ENCODE assay signal across 15 mouse cellular contexts in genomic region chr4:136916359-136917164, GRCm38 (mm10). TPM values are rescaled to one million over a fixed set of nuclear protein-coding genes. Genes with fewer than 3 reads are reported as not detected.
DNase-seq lines count a peak whose midpoint lies in the region; ATAC-seq and TF ChIP-seq lines count a peak whose summit lies in the region.
"Had no signal": no experiment of that assay in that cellular context is flagged by ENCODE, and none has a peak within 500 bp of the region (broad histone marks: within the 10 kb centered on the region; RNA-seq: fewer than 3 reads in every experiment).

No protein-coding gene starts in this region.

- TF ChIP-seq CTCF in brain, embryonic 14.5 days (IDR thresholded peaks at IDR 0.05; ENCODE audit: borderline replicate concordance, extremely low read depth, insufficient read depth, insufficient read length), result no peak

- H3K4me1 ChIP-seq in kidney, embryonic 14.5 days (ENCODE audit: control insufficient read depth, insufficient read depth, low read length), result 0 out of 2 replicates have a peak, but pooled peaks cover 4% of the 10 kb centered on the region
- peaks cover 27% of the 10 kb centered on the region for H3K4me1 ChIP-seq in midbrain, embryonic 14.5 days (ENCODE audit: control insufficient read depth, insufficient read depth, low read length)

- H3K27ac ChIP-seq in kidney, embryonic 14.5 days (ENCODE audit: low read depth, low read length), result no peak overlapping the region
- H3K27ac ChIP-seq in midbrain, embryonic 14.5 days (replicated peaks; ENCODE audit: low read depth, low read length), result peak overlapping the region; percentile 50
- H3K27ac ChIP-seq: heart, embryonic 13.5 days had no signal

- intact Hi-C loops in heart, postnatal 36 days (cut with DNase I), result no loop called here

- no peak overlapping the region for H3K4me3 ChIP-seq in kidney, embryonic 14.5 days (ENCODE audit: low read length)
- no peak overlapping the region for H3K4me3 ChIP-seq in midbrain, embryonic 14.5 days (replicated peaks; ENCODE audit: low read depth, low read length)
- H3K4me3 ChIP-seq: erythroblast, embryonic 14.5 days; heart, embryonic 13.5 days had no signal

- no peak overlapping the region for H3K9ac ChIP-seq in kidney, embryonic 14.5 days (ENCODE audit: low read depth, low read length)
- no peak overlapping the region for H3K9ac ChIP-seq in midbrain, embryonic 14.5 days (replicated peaks; ENCODE audit: low read length)
- H3K9ac ChIP-seq: heart, embryonic 13.5 days had no signal

- no peaks in the 10 kb centered on the region for H3K36me3 ChIP-seq in kidney, embryonic 14.5 days (ENCODE audit: control insufficient read depth, insufficient read depth, low read length)
- no peaks in the 10 kb centered on the region for H3K36me3 ChIP-seq in midbrain, embryonic 14.5 days (ENCODE audit: control insufficient read depth, insufficient read depth, low read length)
- H3K36me3 ChIP-seq: G1E; heart, embryonic 13.5 days had no signal

- H3K9me3 ChIP-seq in kidney, embryonic 14.5 days (ENCODE audit: control insufficient read depth, low read length), result no peaks in the 10 kb centered on the region
- H3K9me3 ChIP-seq in midbrain, embryonic 14.5 days (ENCODE audit: control insufficient read depth, low read length), result no peaks in the 10 kb centered on the region
- H3K9me3 ChIP-seq: G1E; heart, embryonic 13.5 days had no signal

- no peak for TF ChIP-seq POLR2A in brain, embryonic 14.5 days (IDR thresholded peaks at IDR 0.05; ENCODE audit: borderline replicate concordance, extremely low read depth, insufficient read depth, insufficient read length, poor library complexity, severe bottlenecking)

- ATAC-seq in kidney, embryonic 14.5 days (ENCODE audit: low FRiP score, low TSS enrichment), result peak; percentile 14; the same call in 1 of the 2 replicates
- ATAC-seq in midbrain, embryonic 14.5 days (ENCODE audit: low FRiP score, low TSS enrichment), result no peak

- no peak overlapping the region for H3K4me2 ChIP-seq in kidney, embryonic 14.5 days (replicated peaks; ENCODE audit: low read depth, low read length)
- H3K4me2 ChIP-seq in midbrain, embryonic 14.5 days (ENCODE audit: low read length), result no peak overlapping the region
- H3K4me2 ChIP-seq: heart, embryonic 13.5 days had no signal

- WGBS in kidney, embryonic 14.5 days, result 39% methylated on average over 20 of the region's 20 CpGs
- WGBS in midbrain, embryonic 14.5 days, result 45% methylated on average over 20 of the region's 20 CpGs

- no peak for DNase-seq in kidney, adult 18-20 months
- DNase-seq in brain, embryonic 14.5 days (ENCODE audit: low read depth), result peak; percentile 78
- DNase-seq in cerebellum, postnatal 25 days, result peak; percentile 67 to 76
- DNase-seq in midbrain, embryonic 14.5 days, result peak; percentile 53
- no peak for DNase-seq in thymus, postnatal 4 days
- no peak for DNase-seq in heart, postnatal 36 days
- DNase-seq in layer of hippocampus, adult 11-12 months (ENCODE audit: low spot score), result no peak
- DNase-seq: gastrocnemius, postnatal 10 days; kidney, adult 9 months; thymus, postnatal 25 days had no signal

- peaks cover 19% of the 10 kb centered on the region for H3K27me3 ChIP-seq in kidney, embryonic 14.5 days (ENCODE audit: control insufficient read depth, insufficient read depth, low read length)
- no peaks in the 10 kb centered on the region; the same call in 1 of the 2 replicates for H3K27me3 ChIP-seq in midbrain, embryonic 14.5 days (ENCODE audit: control insufficient read depth, insufficient read depth, low read length)

RNA-seq across cellular contexts. Expression of gene C1qa, which starts 18.0 kb away (rescaled TPM):
- 16.8 and 17.4 TPM in 2 replicates for polyA plus RNA-seq in kidney, embryonic 14.5 days (2014; fragmentation: Nextera tagmentation; extraction: Ambion mirVana)
- 14.2 and 14.9 TPM in 2 replicates for polyA plus RNA-seq in brain, embryonic 14.5 days (2012; rRNA removed)
- 12.7 and 23.0 TPM in 2 replicates for polyA plus RNA-seq in midbrain, embryonic 14.5 days (2014; fragmentation: Nextera tagmentation; extraction: Ambion mirVana)
- 10 to 100 TPM; 41.8 to 69.2 TPM for total RNA-seq in heart, postnatal 36 days (2021)
- polyA plus RNA-seq: G1E had no signal

RNA-seq across cellular contexts. Expression of gene C1qc, which starts 23.7 kb away (rescaled TPM):
- polyA plus RNA-seq in kidney, embryonic 14.5 days (2014; fragmentation: Nextera tagmentation; extraction: Ambion mirVana), result 16.9 and 21.3 TPM in 2 replicates
- polyA plus RNA-seq in brain, embryonic 14.5 days (2012; rRNA removed), result 18.3 and 19.5 TPM in 2 replicates
- polyA plus RNA-seq in midbrain, embryonic 14.5 days (2014; fragmentation: Nextera tagmentation; extraction: Ambion mirVana), result 11.0 and 19.3 TPM in 2 replicates
- total RNA-seq in heart, postnatal 36 days (2021), result 10 to 100 TPM; 32.6 to 53.9 TPM

RNA-seq across cellular contexts. Expression of gene C1qb, which starts 30.6 kb away (rescaled TPM):
- polyA plus RNA-seq in kidney, embryonic 14.5 days (2014; fragmentation: Nextera tagmentation; extraction: Ambion mirVana), result 37.1 and 38.8 TPM in 2 replicates
- polyA plus RNA-seq in brain, embryonic 14.5 days (2012; rRNA removed), result 27.5 and 30.5 TPM in 2 replicates
- 19.1 and 40.0 TPM in 2 replicates for polyA plus RNA-seq in midbrain, embryonic 14.5 days (2014; fragmentation: Nextera tagmentation; extraction: Ambion mirVana)
- total RNA-seq in heart, postnatal 36 days (2021), result 10 to 100 TPM; 39.8 to 72.6 TPM

RNA-seq across cellular contexts. Expression of gene Epha8, which starts 40.1 kb away (rescaled TPM):
- 0.19 and 0.27 TPM in 2 replicates for polyA plus RNA-seq in kidney, embryonic 14.5 days (2014; fragmentation: Nextera tagmentation; extraction: Ambion mirVana)
- polyA plus RNA-seq in brain, embryonic 14.5 days (2012; rRNA removed), result 28.5 and 33.9 TPM in 2 replicates
- 18.5 and 20.5 TPM in 2 replicates for polyA plus RNA-seq in midbrain, embryonic 14.5 days (2014; fragmentation: Nextera tagmentation; extraction: Ambion mirVana)
- total RNA-seq in heart, postnatal 36 days (2021), result not detected
- polyA plus RNA-seq: G1E; lung, embryonic 16.5 days had no signal

Comparison
In these comparisons a context has a peak if more than half of its experiments do, and no peak if none do; other contexts are left out.
1. DNase-seq: peak in brain, embryonic 14.5 days (single experiment), cerebellum, postnatal 25 days (2 of 2) and midbrain, embryonic 14.5 days (single experiment); none in kidney, adult 18-20 months (single experiment), thymus, postnatal 4 days (single experiment), heart, postnatal 36 days (0 of 2) and layer of hippocampus, adult 11-12 months (single experiment).